Mouse (Mus musculus): ENCODE results near the gene Zg16.

DNA sequence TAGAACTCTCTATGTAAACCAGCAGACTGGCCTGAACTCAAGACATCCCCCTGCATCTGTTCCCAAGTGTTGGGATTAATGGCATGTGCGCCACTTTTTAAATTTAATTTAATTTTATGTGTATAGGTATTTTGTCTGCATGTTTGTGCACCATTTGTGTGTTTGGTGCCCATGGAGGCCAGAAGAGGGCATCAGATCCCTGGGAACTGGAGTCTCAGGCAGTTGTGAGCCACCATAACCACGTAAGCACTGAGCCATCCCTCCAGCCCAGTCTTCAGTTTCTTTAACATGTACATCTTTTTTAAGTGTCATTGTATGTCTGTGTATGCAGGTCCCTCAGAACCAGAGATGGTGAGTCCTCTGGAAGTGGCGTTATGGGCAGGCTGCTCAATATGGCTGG is 9.4 kb downstream of the Zg16 start:
- no peak for TF ChIP-seq USF1 (IDR thresholded peaks at IDR 0.05; ENCODE audit: low read depth)
- TF ChIP-seq TCF12 (IDR thresholded peaks at IDR 0.05; ENCODE audit: insufficient read depth, poor library complexity, severe bottlenecking): no peak
- TF ChIP-seq MAX (IDR thresholded peaks at IDR 0.05; ENCODE audit: low read depth): no peak
- TF ChIP-seq MYOD1 (IDR thresholded peaks at IDR 0.05; ENCODE audit: control insufficient read depth in 1 of 3, insufficient read length in 2 of 3, low read depth in 2 of 3): no peak
- no peak for TF ChIP-seq POLR2A (IDR thresholded peaks at IDR 0.05; ENCODE audit: insufficient read length, low read depth)
